Mouse (Mus musculus): Measurements from ENCODE around the gene Adh1.

The Adh1 gene

GRCm38 (mm10) chr3:138290672-138291071, 29.9 kb downstream of the Adh1 start:
- no peak for DNase-seq (ENCODE audit: low spot score)

GRCm38 (mm10) chr3:138291529-138292117, 30.8 kb downstream of the Adh1 start:
- DNase-seq (ENCODE audit: low spot score): no peak

GRCm38 (mm10) chr3:138293298-138293895, 32.6 kb downstream of the Adh1 start:
- no peak for DNase-seq (ENCODE audit: low spot score)

- no peak for DNase-seq (ENCODE audit: low spot score)
These were observed 39.3 kb downstream of the Adh1 start for GRCm38 (mm10) chr3:138300130-138300529.

- no peak for DNase-seq (ENCODE audit: low spot score)
These were observed 41.9 kb downstream of the Adh1 start for GRCm38 (mm10) chr3:138302676-138303075.

GRCm38 (mm10) chr3:138303771-138304488, 43.1 kb downstream of the Adh1 start:
- peak; percentile 30 for DNase-seq (ENCODE audit: low spot score)

- peak; percentile 15 for DNase-seq (ENCODE audit: low spot score)
These were observed 43.7 kb downstream of the Adh1 start for GRCm38 (mm10) chr3:138304489-138304871.

- no peak for DNase-seq (ENCODE audit: low spot score)
These were observed 44.9 kb downstream of the Adh1 start for GRCm38 (mm10) chr3:138305486-138306289.

- peak; percentile 60 for DNase-seq (ENCODE audit: low spot score)
These were observed 45.5 kb downstream of the Adh1 start for GRCm38 (mm10) chr3:138306290-138306683.

- no peak for DNase-seq (ENCODE audit: low spot score)
These were observed 49.1 kb downstream of the Adh1 start for GRCm38 (mm10) chr3:138309910-138310309.

GRCm38 (mm10) chr3:138311015-138311414, 50.2 kb downstream of the Adh1 start:
- no peak for DNase-seq (ENCODE audit: low spot score)

GRCm38 (mm10) chr3:138312965-138313364, 52.2 kb downstream of the Adh1 start, which contains the start of gene Adh6a:
Gene Adh6a (plus strand): TSS chr3:138313286.
- no peak for DNase-seq (ENCODE audit: low spot score)

GRCm38 (mm10) chr3:138316908-138317472, 56.2 kb downstream of the Adh1 start:
- no peak for DNase-seq (ENCODE audit: low spot score)

- DNase-seq (ENCODE audit: low spot score): no peak
These were observed 64.2 kb downstream of the Adh1 start for GRCm38 (mm10) chr3:138325001-138325400.

- DNase-seq (ENCODE audit: low spot score): no peak
These were observed 64.7 kb downstream of the Adh1 start for GRCm38 (mm10) chr3:138325466-138325865.

- DNase-seq (ENCODE audit: low spot score): no peak
These were observed 73.1 kb downstream of the Adh1 start for GRCm38 (mm10) chr3:138333910-138334309.

GRCm38 (mm10) chr3:138334320-138334719, 73.5 kb downstream of the Adh1 start:
- DNase-seq (ENCODE audit: low spot score): no peak

GRCm38 (mm10) chr3:138335566-138335965, 74.8 kb downstream of the Adh1 start:
- no peak for DNase-seq (ENCODE audit: low spot score)

GRCm38 (mm10) chr3:138336104-138336754, 75.4 kb downstream of the Adh1 start:
- DNase-seq (ENCODE audit: low spot score): no peak
